Mouse (Mus musculus): ENCODE results near the gene Snapc2. TPM values are rescaled to one million over a fixed set of nuclear protein-coding genes. Genes with fewer than 3 reads are reported as not detected.

The Snapc2 gene
- polyA plus RNA-seq, 1 experiment from 2014 or later: 41.6 TPM

- no peaks in the 10 kb centered on the region for H3K9me3 ChIP-seq (replicated peaks; ENCODE audit: control insufficient read depth, low read length)
- H3K4me1 ChIP-seq (ENCODE audit: control insufficient read depth, insufficient read depth, low read length): 0 out of 2 replicates have a peak, but pooled peaks cover 4% of the 10 kb centered on the region
- peaks cover 6% of the 10 kb centered on the region; the same call in 1 of the 2 replicates for H3K27me3 ChIP-seq (ENCODE audit: control insufficient read depth, insufficient read depth, low read length)
- H3K4me3 ChIP-seq (replicated peaks; ENCODE audit: low read length): no peak overlapping the region
- H3K27ac ChIP-seq (ENCODE audit: low read length): no peak overlapping the region
- no peak overlapping the region for H3K9ac ChIP-seq (ENCODE audit: low read length)
- no peaks in the 10 kb centered on the region for H3K36me3 ChIP-seq (ENCODE audit: control insufficient read depth, insufficient read depth, low read length)
- 69% methylated on average over 5 of the region's 5 CpGs for WGBS
- no peak overlapping the region for H3K4me2 ChIP-seq (ENCODE audit: low read depth, low read length)
- no peak for ATAC-seq (ENCODE audit: insufficient read depth, low FRiP score)
Observed at GRCm38 (mm10) chr8:4229784-4230183, 23.1 kb upstream of the Snapc2 start.

GRCm38 (mm10) chr8:4230612-4231351, 22.1 kb upstream of the Snapc2 start:
- no peaks in the 10 kb centered on the region for H3K9me3 ChIP-seq (replicated peaks; ENCODE audit: control insufficient read depth, low read length)
- 0 out of 2 replicates have a peak, but pooled peaks cover 4% of the 10 kb centered on the region for H3K4me1 ChIP-seq (ENCODE audit: control insufficient read depth, insufficient read depth, low read length)
- peak overlapping the region; percentile 50 for H3K9ac ChIP-seq (ENCODE audit: low read length)
- H3K27me3 ChIP-seq (ENCODE audit: control insufficient read depth, insufficient read depth, low read length): peaks cover 6% of the 10 kb centered on the region; the same call in 1 of the 2 replicates
- H3K27ac ChIP-seq (ENCODE audit: low read length): peak overlapping the region; percentile 66
- ATAC-seq (ENCODE audit: insufficient read depth, low FRiP score): peak; percentile 57; the same call in 1 of the 2 replicates
- 0 out of 2 replicates have a peak overlapping the region, but pooled peaks have one; percentile 4 for H3K4me3 ChIP-seq (replicated peaks; ENCODE audit: low read length)
- 56% methylated on average over 10 of the region's 10 CpGs for WGBS
- H3K36me3 ChIP-seq (ENCODE audit: control insufficient read depth, insufficient read depth, low read length): no peaks in the 10 kb centered on the region
- H3K4me2 ChIP-seq (ENCODE audit: low read depth, low read length): peak overlapping the region; percentile 21; the same call in 1 of the 2 replicates

- Histone ChIP-seq H3K9me3 (replicated peaks; ENCODE audit: control insufficient read depth, low read length) (no peaks in the 10 kb centered on the region), H3K4me3 (replicated peaks; ENCODE audit: low read length) (peak overlapping the region; percentile 95), H3K36me3 (ENCODE audit: control insufficient read depth, insufficient read depth, low read length) (0 out of 2 replicates have a peak, but pooled peaks cover 5% of the 10 kb centered on the region), H3K27me3 (ENCODE audit: control insufficient read depth, insufficient read depth, low read length) (no peaks in the 10 kb centered on the region), H3K4me1 (ENCODE audit: control insufficient read depth, insufficient read depth, low read length) (peaks cover 23% of the 10 kb centered on the region), H3K4me2 (ENCODE audit: low read depth, low read length) (peak overlapping the region; percentile 94), H3K9ac (ENCODE audit: low read length) (peak overlapping the region; percentile 84), H3K27ac (ENCODE audit: low read length) (peak overlapping the region; percentile 98)
- no peak for ATAC-seq (ENCODE audit: insufficient read depth, low FRiP score)
- 17% methylated on average over 15 of the region's 15 CpGs for WGBS
Observed at GRCm38 (mm10) chr8:4237814-4238433, 15.0 kb upstream of the Snapc2 start.

GRCm38 (mm10) chr8:4238434-4239192, 14.3 kb upstream of the Snapc2 start, which contains the start of the genes Map2k7 and Gm49320:
TSS of gene Map2k7 (plus strand) at chr8:4238740.
TSS of gene Gm49320 (plus strand) at chr8:4238865.
- peak; percentile 96 for ATAC-seq (ENCODE audit: insufficient read depth, low FRiP score)
- H3K27ac ChIP-seq (ENCODE audit: low read length): peak within 1 kb of the TSS; percentile 98
- peaks cover 7% of the 10 kb centered on the region; the same call in 1 of the 2 replicates for H3K36me3 ChIP-seq (ENCODE audit: control insufficient read depth, insufficient read depth, low read length)
- peaks cover 23% of the 10 kb centered on the region for H3K4me1 ChIP-seq (ENCODE audit: control insufficient read depth, insufficient read depth, low read length)
- no peaks in the 10 kb centered on the region for H3K9me3 ChIP-seq (replicated peaks; ENCODE audit: control insufficient read depth, low read length)
- H3K27me3 ChIP-seq (ENCODE audit: control insufficient read depth, insufficient read depth, low read length): no peaks in the 10 kb centered on the region
- peak within 1 kb of the TSS; percentile 95 for H3K4me3 ChIP-seq (replicated peaks; ENCODE audit: low read length)
- peak within 1 kb of the TSS; percentile 94 for H3K4me2 ChIP-seq (ENCODE audit: low read depth, low read length)
- H3K9ac ChIP-seq (ENCODE audit: low read length): peak within 1 kb of the TSS; percentile 86
- WGBS: under 1% methylated on average over 66 of the region's 71 CpGs

GRCm38 (mm10) chr8:4239193-4239890, 13.5 kb upstream of the Snapc2 start:
- Histone ChIP-seq H3K9ac (ENCODE audit: low read length) (peak overlapping the region; percentile 86), H3K36me3 (ENCODE audit: control insufficient read depth, insufficient read depth, low read length) (peaks cover 14% of the 10 kb centered on the region; the same call in 1 of the 2 replicates), H3K4me2 (ENCODE audit: low read depth, low read length) (peak overlapping the region; percentile 94), H3K4me1 (ENCODE audit: control insufficient read depth, insufficient read depth, low read length) (peaks cover 23% of the 10 kb centered on the region), H3K4me3 (replicated peaks; ENCODE audit: low read length) (peak overlapping the region; percentile 95), H3K27ac (ENCODE audit: low read length) (peak overlapping the region; percentile 95), H3K27me3 (ENCODE audit: control insufficient read depth, insufficient read depth, low read length) (no peaks in the 10 kb centered on the region), H3K9me3 (replicated peaks; ENCODE audit: control insufficient read depth, low read length) (no peaks in the 10 kb centered on the region)
- peak; percentile 28 for ATAC-seq (ENCODE audit: insufficient read depth, low FRiP score)
- 10% methylated on average over 19 of the region's 19 CpGs for WGBS

- no peak overlapping the region for H3K9ac ChIP-seq (ENCODE audit: low read length)
- no peak overlapping the region for H3K4me2 ChIP-seq (ENCODE audit: low read depth, low read length)
- no peaks in the 10 kb centered on the region for H3K9me3 ChIP-seq (replicated peaks; ENCODE audit: control insufficient read depth, low read length)
- WGBS: 90% methylated on average over 5 of the region's 5 CpGs
- H3K36me3 ChIP-seq (ENCODE audit: control insufficient read depth, insufficient read depth, low read length): peaks cover 33% of the 10 kb centered on the region
- H3K27me3 ChIP-seq (ENCODE audit: control insufficient read depth, insufficient read depth, low read length): no peaks in the 10 kb centered on the region
- H3K27ac ChIP-seq (ENCODE audit: low read length): no peak overlapping the region
- H3K4me1 ChIP-seq (ENCODE audit: control insufficient read depth, insufficient read depth, low read length): peaks cover 10% of the 10 kb centered on the region
- ATAC-seq (ENCODE audit: insufficient read depth, low FRiP score): no peak
- H3K4me3 ChIP-seq (replicated peaks; ENCODE audit: low read length): no peak overlapping the region
Observed at GRCm38 (mm10) chr8:4245061-4245460, 7.8 kb upstream of the Snapc2 start.

GRCm38 (mm10) chr8:4245737-4246136, 7.1 kb upstream of the Snapc2 start:
- 87% methylated on average over 13 of the region's 13 CpGs for WGBS
- Histone ChIP-seq H3K4me2 (ENCODE audit: low read depth, low read length) (no peak overlapping the region), H3K9me3 (replicated peaks; ENCODE audit: control insufficient read depth, low read length) (no peaks in the 10 kb centered on the region), H3K27ac (ENCODE audit: low read length) (no peak overlapping the region), H3K4me1 (ENCODE audit: control insufficient read depth, insufficient read depth, low read length) (peaks cover 4% of the 10 kb centered on the region; the same call in 1 of the 2 replicates), H3K9ac (ENCODE audit: low read length) (no peak overlapping the region), H3K4me3 (replicated peaks; ENCODE audit: low read length) (no peak overlapping the region), H3K36me3 (ENCODE audit: control insufficient read depth, insufficient read depth, low read length) (peaks cover 33% of the 10 kb centered on the region), H3K27me3 (ENCODE audit: control insufficient read depth, insufficient read depth, low read length) (no peaks in the 10 kb centered on the region)
- no peak for ATAC-seq (ENCODE audit: insufficient read depth, low FRiP score)

GRCm38 (mm10) chr8:4247241-4247640, 5.6 kb upstream of the Snapc2 start:
- no peaks in the 10 kb centered on the region for H3K27me3 ChIP-seq (ENCODE audit: control insufficient read depth, insufficient read depth, low read length)
- ATAC-seq (ENCODE audit: insufficient read depth, low FRiP score): no peak
- no peak overlapping the region for H3K9ac ChIP-seq (ENCODE audit: low read length)
- 75% methylated on average over 8 of the region's 8 CpGs for WGBS
- H3K4me3 ChIP-seq (replicated peaks; ENCODE audit: low read length): no peak overlapping the region
- no peak overlapping the region for H3K27ac ChIP-seq (ENCODE audit: low read length)
- H3K4me1 ChIP-seq (ENCODE audit: control insufficient read depth, insufficient read depth, low read length): peaks cover under 1% of the 10 kb centered on the region
- no peaks in the 10 kb centered on the region for H3K9me3 ChIP-seq (replicated peaks; ENCODE audit: control insufficient read depth, low read length)
- no peak overlapping the region for H3K4me2 ChIP-seq (ENCODE audit: low read depth, low read length)
- peaks cover 28% of the 10 kb centered on the region for H3K36me3 ChIP-seq (ENCODE audit: control insufficient read depth, insufficient read depth, low read length)
